Mouse (Mus musculus): ENCODE results near the gene Slc22a22.
"Not testable (repeated sequence)": the region's sequence is repeated elsewhere in the genome, so short reads cannot be mapped to it uniquely, and the experiment has no call there.

Slc22a22 gene

DNA sequence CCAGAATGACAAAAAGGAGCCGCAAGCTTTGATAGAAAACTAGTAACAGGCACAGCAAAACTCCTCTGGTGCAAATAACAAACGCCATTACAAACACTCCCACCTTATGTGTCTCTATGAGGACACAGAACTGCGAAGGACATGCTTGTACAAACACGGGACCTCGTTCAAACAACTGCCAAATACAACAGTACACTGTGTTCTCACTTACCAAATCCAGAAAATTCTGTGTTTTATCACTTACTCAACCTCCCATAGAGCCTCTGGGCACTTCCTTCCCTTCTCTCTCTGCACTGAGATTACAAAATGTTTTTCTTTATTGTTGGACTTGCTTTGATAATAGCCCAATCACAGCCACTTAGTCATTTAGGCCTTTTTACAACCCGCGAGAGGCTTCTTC lies 97.0 kb downstream of the Slc22a22 start:
- no peak for DNase-seq (ENCODE audit: low read depth)

DNA sequence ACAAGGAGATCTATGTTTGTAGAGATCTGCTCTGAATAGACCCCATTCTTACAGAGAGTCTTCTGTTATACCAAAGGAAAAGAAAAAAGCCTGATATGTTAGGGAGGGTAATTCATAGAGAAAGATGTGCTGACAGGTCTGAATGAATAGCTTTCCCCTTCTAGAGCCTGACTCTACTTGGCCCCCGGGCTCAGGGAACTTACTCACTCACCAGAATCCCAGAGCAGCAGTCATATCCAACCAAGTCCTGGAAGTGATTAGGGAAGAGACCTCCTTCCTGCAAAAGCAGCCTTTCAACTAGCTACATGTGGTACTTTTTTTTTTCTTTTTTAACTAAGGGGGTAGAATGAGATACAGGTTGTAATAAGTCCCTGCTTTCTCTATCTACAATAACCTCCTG lies 111.0 kb downstream of the Slc22a22 start:
- DNase-seq (ENCODE audit: low read depth), result no peak

DNA sequence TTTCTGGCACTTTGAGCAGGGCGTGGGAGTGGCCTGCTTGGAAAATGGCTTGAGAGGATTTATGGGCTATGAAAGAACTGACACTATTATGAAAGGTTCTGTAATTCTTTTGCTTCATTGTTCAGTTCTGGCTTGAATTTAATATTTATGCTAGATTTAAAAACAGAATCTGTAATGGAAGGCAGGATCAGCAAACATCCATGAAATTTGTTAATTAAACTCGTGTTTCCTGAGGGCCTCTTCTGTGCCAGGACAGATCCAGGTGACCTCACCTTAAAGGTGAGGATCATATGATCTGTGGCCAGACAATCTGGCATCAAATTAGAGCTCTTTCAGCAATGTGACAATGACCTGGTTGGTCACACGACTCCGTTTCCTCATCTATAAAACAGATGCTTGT lies 122.1 kb downstream of the Slc22a22 start:
- DNase-seq (ENCODE audit: low read depth), result no peak

DNA sequence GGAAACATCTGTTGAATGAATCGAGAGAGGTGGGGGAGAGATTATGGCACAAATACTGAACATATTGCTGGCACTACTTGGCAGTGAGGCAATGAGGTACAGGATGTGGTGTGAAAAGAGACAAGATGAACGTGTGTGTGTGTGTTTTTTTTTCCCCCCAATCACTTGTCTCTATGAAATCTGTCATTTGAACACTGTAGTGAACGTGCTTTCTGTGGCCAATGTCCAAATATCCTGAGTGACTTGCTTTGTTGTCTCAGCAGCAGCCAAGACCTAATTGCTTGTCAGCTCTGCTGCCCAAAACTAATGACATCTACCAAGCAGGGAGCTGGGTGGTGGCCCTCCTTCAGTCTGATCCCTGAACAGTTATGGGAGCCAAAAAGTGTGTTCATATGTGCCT lies 136.9 kb downstream of the Slc22a22 start:
- no peak for DNase-seq (ENCODE audit: low read depth)

DNA sequence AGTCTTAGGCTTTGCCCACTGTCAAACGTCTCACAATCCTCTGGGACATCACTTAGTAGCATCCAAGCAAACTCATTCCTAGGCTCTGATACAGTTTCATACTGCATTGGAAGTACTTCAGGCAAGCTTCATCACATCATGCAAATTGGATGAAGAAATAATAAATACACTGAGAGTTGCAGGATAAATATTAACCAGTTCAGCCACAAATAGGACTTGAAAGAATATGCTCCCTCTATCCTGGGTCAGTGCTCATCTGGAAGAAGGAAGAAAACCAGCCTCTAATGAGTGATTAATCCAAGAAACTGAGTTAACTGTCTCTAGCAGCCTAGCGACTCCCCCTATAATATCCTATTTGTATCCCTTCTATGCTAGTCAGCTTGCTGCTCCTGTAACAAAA lies 146.1 kb downstream of the Slc22a22 start:
- no peak for DNase-seq (ENCODE audit: low read depth)

DNA sequence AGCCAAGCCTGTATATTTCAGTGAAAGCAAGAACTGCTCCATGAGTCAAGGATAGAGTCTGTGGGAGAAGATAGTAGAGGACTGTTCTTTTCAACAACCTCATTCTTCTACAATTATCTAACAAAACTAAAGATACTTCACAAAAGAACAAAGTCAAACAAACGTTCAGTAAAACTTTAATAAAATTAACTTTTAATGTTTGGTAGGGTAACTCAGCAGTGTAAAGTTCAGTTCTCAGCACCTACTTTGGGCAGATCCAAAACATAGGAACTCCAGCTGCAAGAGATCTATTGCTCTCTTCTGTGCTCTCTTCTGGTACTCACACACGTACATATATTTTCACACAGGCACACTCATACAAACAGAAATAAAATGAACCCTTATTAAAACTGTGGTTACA lies 159.4 kb downstream of the Slc22a22 start:
- DNase-seq (ENCODE audit: low read depth), result no peak

DNA sequence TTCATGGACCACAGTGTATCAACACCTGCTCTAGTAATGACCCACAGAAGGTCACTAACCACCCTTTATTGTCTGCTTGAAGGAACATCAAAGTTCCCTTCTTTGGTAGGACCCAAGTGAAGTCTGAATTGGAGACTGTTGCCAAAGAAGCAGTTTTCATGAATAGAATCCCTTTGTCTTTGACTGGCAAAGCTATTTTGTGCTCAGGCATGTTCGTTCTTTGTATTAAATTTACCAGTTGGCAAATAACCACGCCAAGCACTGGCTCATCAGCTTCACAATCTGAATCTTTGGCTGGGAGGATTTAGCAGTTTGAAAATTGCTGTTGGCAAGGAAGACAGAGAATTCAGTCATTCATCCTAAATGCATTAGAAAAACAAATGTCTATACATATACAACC lies 160.9 kb downstream of the Slc22a22 start:
- no peak for DNase-seq (ENCODE audit: low read depth)

DNA sequence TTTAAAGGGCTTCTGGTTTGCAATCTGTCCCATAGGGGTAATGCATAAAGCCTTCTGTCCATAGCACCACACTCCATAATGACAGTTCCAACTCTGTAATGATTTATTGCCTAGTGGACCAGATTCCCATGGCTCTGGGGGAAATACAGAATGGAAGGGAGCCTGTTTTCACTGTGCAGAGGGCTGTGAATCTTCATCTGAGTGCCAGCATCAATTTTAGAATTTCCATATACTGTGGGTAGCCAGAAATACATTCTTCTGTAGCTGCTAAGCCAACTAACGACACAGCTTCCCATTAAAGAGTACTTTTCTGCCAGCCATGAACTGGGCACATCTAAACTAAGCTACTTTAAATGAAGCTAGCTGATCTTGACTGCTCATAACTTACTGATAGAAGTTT lies 174.7 kb downstream of the Slc22a22 start:
- DNase-seq (ENCODE audit: low read depth), result no peak

DNA sequence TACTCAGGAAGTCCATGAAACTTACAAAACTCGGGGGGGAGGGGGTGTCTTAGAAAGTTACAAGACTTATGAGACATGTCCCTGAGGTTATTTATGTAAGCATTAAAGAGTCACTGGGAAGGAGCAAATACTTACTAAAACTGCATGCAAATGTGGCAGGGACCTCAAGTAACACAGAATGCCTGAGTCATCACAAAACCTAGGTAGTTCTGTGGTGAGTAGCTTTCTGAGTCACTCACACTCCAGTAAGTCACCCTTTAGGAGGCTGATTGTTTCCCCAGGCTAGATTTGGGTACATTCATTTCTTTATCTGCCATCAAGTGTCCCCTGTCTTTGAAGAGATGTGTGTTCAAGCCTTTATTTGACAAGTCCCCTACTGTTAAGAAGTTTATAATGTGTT lies 198.9 kb downstream of the Slc22a22 start:
- DNase-seq (ENCODE audit: low read depth), result no peak

DNA sequence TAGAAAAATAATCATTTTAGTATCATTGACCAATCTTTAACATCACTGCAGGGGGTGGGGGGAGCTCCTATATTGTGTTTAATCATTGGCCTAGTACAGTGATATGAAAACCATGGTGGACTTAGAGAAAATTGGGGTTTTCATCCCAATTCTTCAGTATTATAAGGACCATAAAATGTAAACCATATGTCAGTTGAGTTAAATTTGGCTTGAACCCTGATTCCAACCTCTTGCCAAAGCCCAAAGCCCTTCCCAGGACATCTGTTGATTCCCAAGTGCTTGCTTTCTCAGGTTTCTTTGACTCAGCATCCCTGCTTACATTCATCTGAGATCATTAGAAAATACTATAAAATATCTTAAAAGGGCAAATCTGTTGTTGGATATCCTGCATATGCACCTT lies 201.0 kb downstream of the Slc22a22 start:
- DNase-seq (ENCODE audit: low read depth), result no peak

DNA sequence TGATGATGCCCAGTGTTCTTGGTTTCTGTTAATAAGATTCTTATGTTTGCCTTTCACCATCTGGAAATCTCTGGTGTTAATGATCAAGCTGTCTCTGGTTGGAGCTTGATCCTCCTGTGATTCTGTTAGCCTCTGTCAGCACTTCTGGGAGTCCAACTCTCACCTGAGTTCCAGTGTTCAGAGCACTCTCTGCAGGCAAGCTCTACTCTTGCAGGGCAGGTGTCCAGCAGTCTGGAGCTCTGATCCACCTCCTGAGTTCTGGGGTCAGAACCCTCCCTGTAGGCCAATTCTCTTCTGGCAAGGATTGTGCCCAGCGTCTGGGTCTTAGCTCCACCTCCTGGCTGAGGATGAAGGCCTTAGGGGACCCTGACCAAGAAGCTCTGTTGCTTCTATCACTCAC lies 237.4 kb downstream of the Slc22a22 start:
- not testable (repeated sequence) for DNase-seq (ENCODE audit: low read depth)

DNA sequence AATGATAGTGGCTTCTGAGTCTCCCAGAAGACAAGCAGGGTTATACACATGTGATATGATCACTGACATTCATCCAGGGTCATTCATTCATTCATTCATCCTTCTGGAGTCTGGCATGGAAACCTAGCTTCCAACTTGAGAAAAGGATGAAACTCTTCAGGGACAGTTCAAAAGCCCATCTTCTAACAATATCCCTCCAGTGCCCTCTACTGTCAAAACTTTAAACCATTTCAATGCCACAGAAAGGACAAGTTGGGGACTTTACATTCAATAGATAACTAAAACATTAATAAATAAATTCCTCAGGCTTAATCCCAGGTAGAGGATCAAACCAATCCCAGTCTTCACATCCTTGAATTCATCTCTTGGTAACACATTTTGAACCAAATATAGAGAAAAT lies 247.0 kb downstream of the Slc22a22 start:
- DNase-seq (ENCODE audit: low read depth), result no peak

DNA sequence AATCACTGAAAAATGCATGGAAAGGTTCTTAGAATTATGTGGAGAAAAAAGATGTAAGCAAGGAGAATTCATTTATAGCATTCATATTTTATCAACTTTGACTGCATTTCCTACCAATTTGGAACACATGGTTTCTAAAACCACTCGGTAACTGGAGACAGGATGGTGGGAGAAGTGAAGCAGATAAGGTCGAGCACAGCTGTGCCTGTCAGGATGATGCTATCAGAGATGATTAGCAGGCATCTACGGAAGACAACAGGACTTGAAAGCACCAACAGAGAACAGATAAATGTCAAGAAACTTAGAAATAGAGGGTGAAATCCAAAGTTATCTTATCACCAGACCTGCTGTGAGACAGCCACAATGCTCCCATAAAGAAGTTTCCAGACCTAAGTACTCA lies 272.1 kb downstream of the Slc22a22 start:
- no peak for DNase-seq (ENCODE audit: low read depth)

DNA sequence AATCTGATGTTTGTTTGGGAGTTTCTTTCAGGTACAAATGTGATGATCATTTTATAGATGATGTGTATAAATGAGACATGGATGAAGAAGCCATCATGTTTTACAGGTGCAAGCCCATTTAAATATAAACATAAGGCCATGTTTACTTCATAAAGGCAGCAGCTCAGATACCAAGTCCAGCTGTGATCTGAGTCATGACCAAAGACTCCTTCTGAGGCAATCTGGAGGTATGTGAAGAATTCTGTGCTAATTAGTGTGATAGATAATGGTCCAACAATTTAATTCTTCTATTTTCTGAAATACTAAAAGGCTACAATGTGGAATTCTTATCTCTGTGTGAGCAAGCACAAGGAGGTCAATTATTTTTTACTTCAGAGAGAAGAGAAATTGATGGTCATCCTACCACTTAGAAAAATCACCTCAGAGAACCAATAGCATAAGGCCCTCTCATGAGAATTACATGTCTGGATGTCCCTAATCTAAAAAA lies 272.9 kb downstream of the Slc22a22 start:
- no peak for DNase-seq (ENCODE audit: low read depth)
